Mouse (Mus musculus): Measurements from ENCODE around the gene Zfp827. TPM values are rescaled to one million over a fixed set of nuclear protein-coding genes. Genes with fewer than 3 reads are reported as not detected.
"Not testable (repeated sequence)": the region's sequence is repeated elsewhere in the genome, so short reads cannot be mapped to it uniquely, and the experiment has no call there.

The Zfp827 gene
- polyA plus RNA-seq, 1 experiment = 32.4 TPM

DNA sequence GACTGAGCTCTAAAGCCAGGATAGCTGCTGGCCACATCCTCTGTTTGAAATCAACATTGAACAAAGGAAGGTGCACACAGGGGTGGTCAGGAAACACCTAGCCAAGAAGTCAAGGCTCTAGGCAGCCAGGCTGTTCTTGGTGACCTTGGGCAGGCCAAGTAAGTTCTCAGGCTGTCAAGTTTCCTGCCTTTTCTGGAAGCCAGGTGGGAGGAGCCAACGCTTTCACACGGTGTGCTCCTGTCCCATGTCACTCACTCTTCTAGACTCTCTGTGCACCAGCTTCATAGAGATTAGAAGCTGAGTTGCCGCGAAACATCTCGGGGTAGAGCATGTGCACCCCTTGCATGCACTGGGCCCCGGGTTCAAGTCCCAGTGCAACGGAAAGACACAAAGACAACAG lies 89.5 kb downstream of the Zfp827 start:
- Histone ChIP-seq H3K27ac (ENCODE audit: insufficient read depth, low read length) (no peak overlapping the region), H3K4me1 (ENCODE audit: control insufficient read depth, insufficient read depth, low read length) (no peaks in the 10 kb centered on the region), H3K4me3 (ENCODE audit: insufficient read depth, low read length) (no peak overlapping the region)
- TF ChIP-seq POLR2A (IDR thresholded peaks at IDR 0.05; ENCODE audit: extremely low read depth, insufficient read depth, low read length) (no peak), CTCF (IDR thresholded peaks at IDR 0.05; ENCODE audit: extremely low read depth, insufficient read depth, low read length) (no peak)

DNA sequence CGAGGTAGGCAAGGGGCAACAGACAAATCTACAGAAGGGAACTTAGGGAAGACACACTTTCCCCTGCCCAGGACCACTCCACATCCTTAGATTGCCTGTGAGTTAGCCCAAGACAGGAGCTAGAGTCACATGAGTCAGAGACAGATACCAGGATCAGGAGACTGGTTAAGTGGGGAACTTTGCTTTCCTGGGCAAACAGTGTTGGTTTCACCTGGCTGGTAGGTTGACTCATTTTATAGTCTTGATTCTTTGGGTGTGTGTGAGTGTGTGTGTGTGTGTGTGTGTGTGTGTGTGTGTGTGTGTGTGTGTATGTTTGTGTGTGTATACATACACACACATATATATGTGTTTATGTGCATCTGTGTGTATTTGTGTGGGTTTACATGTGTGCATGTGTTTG lies 93.4 kb downstream of the Zfp827 start:
- Histone ChIP-seq H3K27ac (ENCODE audit: insufficient read depth, low read length) (no peak overlapping the region), H3K4me3 (ENCODE audit: insufficient read depth, low read length) (no peak overlapping the region), H3K4me1 (ENCODE audit: control insufficient read depth, insufficient read depth, low read length) (no peaks in the 10 kb centered on the region)
- TF ChIP-seq POLR2A (IDR thresholded peaks at IDR 0.05; ENCODE audit: extremely low read depth, insufficient read depth, low read length) (no peak), CTCF (IDR thresholded peaks at IDR 0.05; ENCODE audit: extremely low read depth, insufficient read depth, low read length) (no peak)

DNA sequence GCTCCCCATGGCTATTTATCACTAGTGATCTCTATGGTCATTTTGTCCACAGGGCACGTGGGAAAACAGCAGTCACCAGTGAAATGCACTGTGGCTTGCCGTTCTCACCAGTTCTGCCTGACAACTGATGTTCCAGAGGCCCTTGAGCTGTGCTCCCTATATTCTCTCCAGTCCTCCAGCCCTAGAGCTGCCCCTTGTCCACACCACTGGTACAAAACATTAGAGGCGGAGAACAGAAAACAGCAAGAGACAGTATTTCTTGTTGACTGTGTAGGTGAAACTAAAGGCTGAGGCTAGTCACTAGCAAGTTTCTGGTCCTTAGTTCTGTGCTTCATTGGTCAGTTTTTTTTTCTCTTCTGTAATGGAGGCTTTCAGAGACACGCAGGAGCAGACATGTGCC lies 96.0 kb downstream of the Zfp827 start:
- no peaks in the 10 kb centered on the region for H3K4me1 ChIP-seq (ENCODE audit: control insufficient read depth, insufficient read depth, low read length)
- TF ChIP-seq CTCF (IDR thresholded peaks at IDR 0.05; ENCODE audit: extremely low read depth, insufficient read depth, low read length) = no peak
- no peak for TF ChIP-seq POLR2A (IDR thresholded peaks at IDR 0.05; ENCODE audit: extremely low read depth, insufficient read depth, low read length)
- no peak overlapping the region for H3K27ac ChIP-seq (ENCODE audit: insufficient read depth, low read length)
- no peak overlapping the region for H3K4me3 ChIP-seq (ENCODE audit: insufficient read depth, low read length)

DNA sequence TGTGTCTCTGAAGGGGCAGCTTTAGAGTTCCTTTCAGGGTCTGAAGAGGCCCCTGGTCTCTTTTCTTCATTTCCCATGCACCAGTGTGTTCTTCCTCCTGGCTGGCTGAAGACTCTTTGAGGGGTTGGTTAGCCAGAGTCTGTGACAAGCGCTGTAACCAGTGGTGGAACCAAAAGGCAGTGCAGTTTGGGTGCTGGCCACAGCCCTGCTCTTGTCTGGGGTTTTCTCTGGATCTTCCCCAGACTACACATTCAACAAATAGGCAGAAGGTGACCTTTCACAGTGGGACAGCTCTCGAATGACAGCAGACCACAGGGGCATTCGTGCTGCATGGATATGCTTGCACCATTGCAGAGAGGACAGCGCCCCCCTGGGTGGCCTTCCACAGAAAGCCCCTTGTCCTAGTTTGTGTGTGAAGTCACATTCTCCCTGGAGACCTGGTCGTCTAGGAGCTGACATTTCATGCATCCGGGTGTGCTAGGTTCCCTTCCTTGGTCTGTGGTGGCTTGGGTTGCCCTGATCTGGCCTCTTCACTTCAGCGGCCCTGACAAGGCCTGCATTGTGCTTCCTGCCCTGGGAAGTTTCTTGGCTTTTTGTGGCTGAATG lies 99.1 kb downstream of the Zfp827 start:
- no peak overlapping the region for H3K27ac ChIP-seq (ENCODE audit: insufficient read depth, low read length)
- H3K4me1 ChIP-seq (ENCODE audit: control insufficient read depth, insufficient read depth, low read length) = no peaks in the 10 kb centered on the region; the same call in 1 of the 2 replicates
- no peak overlapping the region for H3K4me3 ChIP-seq (ENCODE audit: insufficient read depth, low read length)
- no peak for TF ChIP-seq CTCF (IDR thresholded peaks at IDR 0.05; ENCODE audit: extremely low read depth, insufficient read depth, low read length)
- TF ChIP-seq POLR2A (IDR thresholded peaks at IDR 0.05; ENCODE audit: extremely low read depth, insufficient read depth, low read length) = no peak

DNA sequence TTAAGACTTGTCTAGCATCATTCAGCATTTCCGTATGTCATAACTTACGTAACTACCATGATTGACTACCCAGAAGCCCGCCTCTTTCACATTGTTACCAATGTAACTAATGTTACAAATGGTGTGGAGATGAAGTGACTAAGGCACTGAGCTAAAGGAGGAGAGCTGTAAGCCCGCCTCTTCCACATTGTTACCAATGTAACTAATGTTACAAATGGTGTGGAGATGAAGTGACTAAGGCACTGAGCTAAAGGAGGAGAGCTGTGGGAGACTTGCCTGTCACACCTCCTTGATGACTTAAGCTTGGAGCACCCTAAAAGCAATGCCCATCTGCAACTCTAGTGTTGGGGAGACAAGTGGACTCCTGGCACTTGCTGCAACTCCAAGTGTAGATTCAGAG lies 100.3 kb downstream of the Zfp827 start:
- not testable (repeated sequence) for H3K27ac ChIP-seq (ENCODE audit: insufficient read depth, low read length); H3K4me3 ChIP-seq (ENCODE audit: insufficient read depth, low read length); H3K4me1 ChIP-seq (ENCODE audit: control insufficient read depth, insufficient read depth, low read length)

DNA sequence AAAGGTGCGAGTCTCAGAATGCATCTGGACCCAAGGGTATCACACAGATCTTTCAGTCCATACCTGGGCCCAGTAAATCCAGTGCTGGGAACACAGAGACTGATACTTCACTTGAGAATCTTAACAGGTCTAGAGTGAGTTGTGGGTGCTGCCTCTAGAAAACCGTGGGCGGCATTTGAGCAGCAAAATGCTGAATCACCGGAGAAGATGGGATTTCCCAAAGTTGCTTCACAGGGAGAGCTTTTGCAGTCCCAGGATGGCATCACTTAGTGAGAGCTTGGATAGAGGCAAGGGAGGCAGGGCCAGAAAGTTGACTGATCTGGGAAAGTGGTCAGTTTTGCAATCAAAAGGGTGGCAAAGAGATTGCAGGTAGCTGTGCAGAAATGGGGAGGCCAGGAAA lies 111.4 kb downstream of the Zfp827 start:
- TF ChIP-seq POLR2A (IDR thresholded peaks at IDR 0.05; ENCODE audit: extremely low read depth, insufficient read depth, low read length) (no peak), CTCF (IDR thresholded peaks at IDR 0.05; ENCODE audit: extremely low read depth, insufficient read depth, low read length) (no peak)
- no peak overlapping the region for H3K27ac ChIP-seq (ENCODE audit: insufficient read depth, low read length)
- H3K4me1 ChIP-seq (ENCODE audit: control insufficient read depth, insufficient read depth, low read length) = peaks cover 11% of the 10 kb centered on the region
- H3K4me3 ChIP-seq (ENCODE audit: insufficient read depth, low read length) = no peak overlapping the region

DNA sequence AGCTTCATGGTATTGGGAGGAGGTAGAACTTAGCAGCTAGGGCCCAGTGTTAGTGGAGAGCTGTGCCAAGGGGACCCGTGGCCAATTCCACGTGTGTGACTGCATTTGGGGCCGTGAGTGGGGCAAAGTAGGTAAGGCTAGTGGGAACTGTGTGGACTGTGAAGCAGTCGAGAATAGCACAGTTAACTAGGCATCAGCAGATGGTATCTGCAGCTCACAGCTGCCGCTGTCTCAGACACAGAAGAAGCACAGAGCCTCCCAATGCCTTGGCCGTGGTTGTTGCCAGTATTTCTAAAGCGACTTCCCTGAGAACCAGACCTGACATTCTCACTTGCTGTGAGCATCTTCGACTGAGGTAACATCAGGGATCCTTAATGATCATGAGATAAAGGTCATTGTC lies 112.7 kb downstream of the Zfp827 start:
- H3K27ac ChIP-seq (ENCODE audit: insufficient read depth, low read length) = peak overlapping the region; percentile 31; the same call in 1 of the 2 replicates
- no peak for TF ChIP-seq POLR2A (IDR thresholded peaks at IDR 0.05; ENCODE audit: extremely low read depth, insufficient read depth, low read length)
- TF ChIP-seq CTCF (IDR thresholded peaks at IDR 0.05; ENCODE audit: extremely low read depth, insufficient read depth, low read length) = no peak
- H3K4me1 ChIP-seq (ENCODE audit: control insufficient read depth, insufficient read depth, low read length) = peaks cover 14% of the 10 kb centered on the region
- no peak overlapping the region for H3K4me3 ChIP-seq (ENCODE audit: insufficient read depth, low read length)

DNA sequence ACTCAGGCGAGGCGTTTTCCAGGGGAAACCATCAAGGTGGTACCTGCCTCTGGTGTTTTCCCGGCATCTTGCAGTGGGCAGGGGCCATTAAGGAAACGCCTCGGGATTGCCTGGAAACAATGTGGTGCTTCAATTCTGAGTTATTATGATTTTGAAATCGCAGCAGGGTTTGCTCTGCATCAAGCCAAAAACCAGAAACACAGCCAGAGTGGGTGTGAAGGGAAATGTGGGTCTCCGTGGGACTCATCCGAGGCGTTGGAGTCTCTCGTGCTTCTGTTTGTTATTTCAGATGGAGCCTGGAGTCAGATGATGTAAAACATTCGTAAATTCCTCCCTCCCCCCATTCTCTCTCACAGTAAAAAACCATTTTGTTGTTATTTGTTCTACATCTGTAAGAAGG lies 113.4 kb downstream of the Zfp827 start:
- Histone ChIP-seq H3K4me3 (ENCODE audit: insufficient read depth, low read length) (no peak overlapping the region), H3K27ac (ENCODE audit: insufficient read depth, low read length) (no peak overlapping the region), H3K4me1 (ENCODE audit: control insufficient read depth, insufficient read depth, low read length) (peaks cover 14% of the 10 kb centered on the region)
- no peak for TF ChIP-seq CTCF (IDR thresholded peaks at IDR 0.05; ENCODE audit: extremely low read depth, insufficient read depth, low read length)
- TF ChIP-seq POLR2A (IDR thresholded peaks at IDR 0.05; ENCODE audit: extremely low read depth, insufficient read depth, low read length) = no peak

DNA sequence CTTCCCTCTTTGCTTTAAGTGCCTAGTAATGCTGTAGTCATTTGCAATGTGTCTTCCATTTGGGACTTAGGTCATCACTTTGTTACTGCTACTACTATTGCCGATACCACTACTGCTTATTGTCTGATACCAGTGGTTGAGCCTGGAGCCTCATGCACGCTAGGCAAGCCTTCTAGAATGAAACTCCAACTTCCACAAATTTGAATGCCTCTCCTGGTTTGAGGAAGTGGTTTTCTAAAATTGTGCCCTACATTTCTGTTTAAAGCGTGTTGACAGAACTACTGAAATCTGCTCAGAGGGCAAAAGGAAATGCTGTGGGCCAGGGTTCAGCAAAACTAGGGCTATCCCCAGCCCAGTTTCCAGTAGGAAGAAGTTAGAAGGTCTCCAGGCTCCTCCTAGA lies 115.5 kb downstream of the Zfp827 start:
- no peak overlapping the region for H3K27ac ChIP-seq (ENCODE audit: insufficient read depth, low read length)
- no peak for TF ChIP-seq CTCF (IDR thresholded peaks at IDR 0.05; ENCODE audit: extremely low read depth, insufficient read depth, low read length)
- no peak for TF ChIP-seq POLR2A (IDR thresholded peaks at IDR 0.05; ENCODE audit: extremely low read depth, insufficient read depth, low read length)
- H3K4me3 ChIP-seq (ENCODE audit: insufficient read depth, low read length) = no peak overlapping the region
- peaks cover 14% of the 10 kb centered on the region for H3K4me1 ChIP-seq (ENCODE audit: control insufficient read depth, insufficient read depth, low read length)

DNA sequence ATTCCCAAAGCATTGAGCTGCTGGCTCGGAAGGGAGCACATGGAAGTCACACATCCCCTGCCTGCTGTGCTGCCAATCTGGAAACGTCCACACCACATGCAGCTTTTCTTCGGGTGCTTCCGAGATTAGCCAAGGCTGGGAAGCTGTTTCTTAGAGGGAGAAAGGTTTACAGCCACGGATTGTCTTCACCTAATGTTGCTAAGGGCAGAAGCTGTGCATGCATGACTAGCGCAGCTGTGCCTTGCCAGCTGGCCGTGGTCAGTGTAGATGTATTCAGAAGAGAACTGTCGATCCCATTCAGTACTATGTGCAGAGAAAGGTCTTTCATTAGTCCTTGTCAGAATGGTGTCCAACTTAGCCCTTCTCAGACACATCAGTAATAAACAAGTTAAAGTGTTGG lies 117.0 kb downstream of the Zfp827 start:
- Histone ChIP-seq H3K4me1 (ENCODE audit: control insufficient read depth, insufficient read depth, low read length) (peaks cover 13% of the 10 kb centered on the region), H3K4me3 (ENCODE audit: insufficient read depth, low read length) (no peak overlapping the region), H3K27ac (ENCODE audit: insufficient read depth, low read length) (no peak overlapping the region)
- TF ChIP-seq POLR2A (IDR thresholded peaks at IDR 0.05; ENCODE audit: extremely low read depth, insufficient read depth, low read length) (no peak), CTCF (IDR thresholded peaks at IDR 0.05; ENCODE audit: extremely low read depth, insufficient read depth, low read length) (no peak)

Data from cortical plate, adult 2 months (tissue).